Mouse (Mus musculus) adrenal gland (tissue): Measurements from ENCODE around the gene Zbtb34.

ENCODE experiments used
- microRNA-seq, 2 experiments: library from miRNA; unstranded; fragments of <30 nt; microRNA quantifications; one replicate each; pipeline ENCODE4; 2019

The Zbtb34 gene

Small RNAs within 50 kb of the gene (microRNA-seq; reads per million reads assigned to microRNA genes)
- gene Gm25998, result 0 reads per million in 2 experiments
